Mouse (Mus musculus): ENCODE measurements around the gene Opn1mw. TPM values are rescaled to one million over a fixed set of nuclear protein-coding genes. Genes with fewer than 3 reads are reported as not detected.

Gene Opn1mw
- 1.7 TPM for polyA plus RNA-seq (2014; fragmentation: Illumina TruSeq; extraction: RNeasy Lipid Tissue Mini Kit (QIAGEN cat#74804); ENCODE audit: low read depth, low replicate concordance)

GRCm38 (mm10) chrX:74127164-74127563, at the start of gene Opn1mw:
Gene Opn1mw (plus strand): TSS chrX:74127464.

DNA sequence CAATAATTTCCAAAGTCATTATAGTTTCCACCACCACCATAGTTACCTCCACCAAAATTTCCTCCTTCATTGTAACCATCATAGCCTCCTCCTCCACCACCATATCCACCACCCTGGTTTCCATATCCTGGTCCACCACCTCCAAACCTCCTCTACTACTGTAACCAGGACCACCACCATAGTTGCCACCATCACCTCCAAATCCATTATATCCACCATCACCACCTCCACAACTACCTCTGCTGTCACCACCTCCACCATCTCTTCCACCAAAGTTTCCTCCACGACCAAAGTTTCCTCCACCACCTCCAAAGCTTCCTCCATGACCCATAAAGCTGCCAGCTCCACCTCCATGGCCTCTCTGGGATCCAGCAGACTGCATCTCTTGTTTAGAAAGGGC, 8.0 kb downstream of the Opn1mw start, which contains the start of gene Mecp2:
TSS of gene Mecp2 (minus strand) at position 101 of the 400 bp plus-strand sequence.

DNA sequence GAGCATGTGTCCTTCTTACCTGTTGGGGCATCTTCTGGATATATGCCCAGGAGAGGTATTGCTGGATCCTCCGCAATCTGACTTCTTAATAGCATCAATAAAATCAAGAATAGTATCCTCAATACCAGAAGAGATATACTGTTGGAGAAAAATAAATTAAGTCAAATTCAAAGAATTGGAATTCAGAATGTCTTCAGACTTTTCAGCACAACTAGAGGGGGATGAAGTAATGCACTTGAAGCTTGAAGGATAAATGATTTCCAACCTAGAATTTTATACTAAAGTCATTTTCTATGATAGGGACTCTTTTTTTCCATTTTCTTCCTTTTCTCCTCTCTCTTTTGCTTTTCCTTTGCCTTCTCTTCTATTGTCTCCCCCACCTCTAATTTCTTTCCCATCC, 40.5 kb downstream of the Opn1mw start, which contains the start of gene Tex28:
TSS of gene Tex28 (minus strand) at position 101 of the 400 bp plus-strand sequence.

DNA sequence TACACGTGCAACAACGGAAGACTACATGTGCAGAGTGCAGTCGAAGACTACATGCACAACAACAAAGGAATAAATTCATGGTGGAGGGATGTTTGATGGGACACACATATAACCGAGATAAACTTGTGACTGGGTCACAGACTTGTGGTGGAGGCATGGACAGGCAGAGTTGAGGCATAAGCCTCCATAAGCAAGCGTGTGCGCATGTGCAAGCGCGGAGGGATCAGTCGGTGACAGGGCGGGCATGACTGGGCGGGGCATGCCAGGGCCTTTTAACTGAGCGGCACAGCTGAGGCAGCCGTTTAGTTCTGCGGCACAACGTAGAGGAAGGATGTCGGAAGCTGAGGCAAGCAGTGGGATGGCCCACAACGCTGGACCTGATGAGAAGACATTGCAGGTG, 49.7 kb downstream of the Opn1mw start, which contains the start of gene Tktl1:
TSS of gene Tktl1 (plus strand) at position 301 of the 400 bp plus-strand sequence.

Other genes with a start within 250 kb of the Opn1mw start
- not detected for gene Avpr2, start 235.4 kb upstream of the Opn1mw start, polyA plus RNA-seq (2014; fragmentation: Illumina TruSeq; extraction: RNeasy Lipid Tissue Mini Kit (QIAGEN cat#74804); ENCODE audit: low read depth, low replicate concordance)
- 3.0 TPM for gene L1cam, start 231.4 kb upstream of the Opn1mw start, polyA plus RNA-seq (2014; fragmentation: Illumina TruSeq; extraction: RNeasy Lipid Tissue Mini Kit (QIAGEN cat#74804); ENCODE audit: low read depth, low replicate concordance)
- 7.3 TPM for gene Arhgap4, start 205.6 kb upstream of the Opn1mw start, polyA plus RNA-seq (2014; fragmentation: Illumina TruSeq; extraction: RNeasy Lipid Tissue Mini Kit (QIAGEN cat#74804); ENCODE audit: low read depth, low replicate concordance)
- 54.4 TPM for gene Naa10, start 205.5 kb upstream of the Opn1mw start, polyA plus RNA-seq (2014; fragmentation: Illumina TruSeq; extraction: RNeasy Lipid Tissue Mini Kit (QIAGEN cat#74804); ENCODE audit: low read depth, low replicate concordance)
- 40.5 TPM for gene Renbp, start 196.6 kb upstream of the Opn1mw start, polyA plus RNA-seq (2014; fragmentation: Illumina TruSeq; extraction: RNeasy Lipid Tissue Mini Kit (QIAGEN cat#74804); ENCODE audit: low read depth, low replicate concordance)
- gene Hcfc1, start 161.1 kb upstream of the Opn1mw start, polyA plus RNA-seq (2014; fragmentation: Illumina TruSeq; extraction: RNeasy Lipid Tissue Mini Kit (QIAGEN cat#74804); ENCODE audit: low read depth, low replicate concordance) = 48.2 TPM
- gene Irak1, start 103.5 kb upstream of the Opn1mw start, polyA plus RNA-seq (2014; fragmentation: Illumina TruSeq; extraction: RNeasy Lipid Tissue Mini Kit (QIAGEN cat#74804); ENCODE audit: low read depth, low replicate concordance) = 137 TPM
- gene Mecp2, start 7.9 kb downstream of the Opn1mw start, polyA plus RNA-seq (2014; fragmentation: Illumina TruSeq; extraction: RNeasy Lipid Tissue Mini Kit (QIAGEN cat#74804); ENCODE audit: low read depth, low replicate concordance) = 25.6 TPM
- gene Tex28, start 40.4 kb downstream of the Opn1mw start, polyA plus RNA-seq (2014; fragmentation: Illumina TruSeq; extraction: RNeasy Lipid Tissue Mini Kit (QIAGEN cat#74804); ENCODE audit: low read depth, low replicate concordance) = not detected
- gene Tktl1, start 49.8 kb downstream of the Opn1mw start, polyA plus RNA-seq (2014; fragmentation: Illumina TruSeq; extraction: RNeasy Lipid Tissue Mini Kit (QIAGEN cat#74804); ENCODE audit: low read depth, low replicate concordance) = 0.27 TPM
- 382 TPM for gene Flna, start 122.4 kb downstream of the Opn1mw start, polyA plus RNA-seq (2014; fragmentation: Illumina TruSeq; extraction: RNeasy Lipid Tissue Mini Kit (QIAGEN cat#74804); ENCODE audit: low read depth, low replicate concordance)
- 49.6 TPM for gene Emd, start 127.2 kb downstream of the Opn1mw start, polyA plus RNA-seq (2014; fragmentation: Illumina TruSeq; extraction: RNeasy Lipid Tissue Mini Kit (QIAGEN cat#74804); ENCODE audit: low read depth, low replicate concordance)
- 3,160 TPM for gene Rpl10, start 143.3 kb downstream of the Opn1mw start, polyA plus RNA-seq (2014; fragmentation: Illumina TruSeq; extraction: RNeasy Lipid Tissue Mini Kit (QIAGEN cat#74804); ENCODE audit: low read depth, low replicate concordance)
- gene Taz, start 154.4 kb downstream of the Opn1mw start, polyA plus RNA-seq (2014; fragmentation: Illumina TruSeq; extraction: RNeasy Lipid Tissue Mini Kit (QIAGEN cat#74804); ENCODE audit: low read depth, low replicate concordance) = 118 TPM
- 27.2 TPM for gene Dnase1l1, start 154.9 kb downstream of the Opn1mw start, polyA plus RNA-seq (2014; fragmentation: Illumina TruSeq; extraction: RNeasy Lipid Tissue Mini Kit (QIAGEN cat#74804); ENCODE audit: low read depth, low replicate concordance)
- gene Atp6ap1, start 169.6 kb downstream of the Opn1mw start, polyA plus RNA-seq (2014; fragmentation: Illumina TruSeq; extraction: RNeasy Lipid Tissue Mini Kit (QIAGEN cat#74804); ENCODE audit: low read depth, low replicate concordance) = 237 TPM
- 107 TPM for gene Gdi1, start 177.5 kb downstream of the Opn1mw start, polyA plus RNA-seq (2014; fragmentation: Illumina TruSeq; extraction: RNeasy Lipid Tissue Mini Kit (QIAGEN cat#74804); ENCODE audit: low read depth, low replicate concordance)
- 50.9 TPM for gene Fam50a, start 185.6 kb downstream of the Opn1mw start, polyA plus RNA-seq (2014; fragmentation: Illumina TruSeq; extraction: RNeasy Lipid Tissue Mini Kit (QIAGEN cat#74804); ENCODE audit: low read depth, low replicate concordance)
- gene Plxna3, start 201.6 kb downstream of the Opn1mw start, polyA plus RNA-seq (2014; fragmentation: Illumina TruSeq; extraction: RNeasy Lipid Tissue Mini Kit (QIAGEN cat#74804); ENCODE audit: low read depth, low replicate concordance) = 12.9 TPM
- gene Lage3, start 226.2 kb downstream of the Opn1mw start, polyA plus RNA-seq (2014; fragmentation: Illumina TruSeq; extraction: RNeasy Lipid Tissue Mini Kit (QIAGEN cat#74804); ENCODE audit: low read depth, low replicate concordance) = 60.9 TPM
- 43.7 TPM for gene Ubl4a, start 245.8 kb downstream of the Opn1mw start, polyA plus RNA-seq (2014; fragmentation: Illumina TruSeq; extraction: RNeasy Lipid Tissue Mini Kit (QIAGEN cat#74804); ENCODE audit: low read depth, low replicate concordance)
- gene Slc10a3, start 245.9 kb downstream of the Opn1mw start, polyA plus RNA-seq (2014; fragmentation: Illumina TruSeq; extraction: RNeasy Lipid Tissue Mini Kit (QIAGEN cat#74804); ENCODE audit: low read depth, low replicate concordance) = 17.9 TPM

All from adipose tissue, adult 10 weeks (tissue).